Mouse (Mus musculus): ENCODE results near the gene Fancg.

Fancg gene

GRCm38 (mm10) chr4:43010161-43011038, at the start of gene Fancg:
Gene Fancg (minus strand): TSS chr4:43010506.
- DNase-seq (ENCODE audit: low read depth, low spot score), result peak; percentile 93

DNA sequence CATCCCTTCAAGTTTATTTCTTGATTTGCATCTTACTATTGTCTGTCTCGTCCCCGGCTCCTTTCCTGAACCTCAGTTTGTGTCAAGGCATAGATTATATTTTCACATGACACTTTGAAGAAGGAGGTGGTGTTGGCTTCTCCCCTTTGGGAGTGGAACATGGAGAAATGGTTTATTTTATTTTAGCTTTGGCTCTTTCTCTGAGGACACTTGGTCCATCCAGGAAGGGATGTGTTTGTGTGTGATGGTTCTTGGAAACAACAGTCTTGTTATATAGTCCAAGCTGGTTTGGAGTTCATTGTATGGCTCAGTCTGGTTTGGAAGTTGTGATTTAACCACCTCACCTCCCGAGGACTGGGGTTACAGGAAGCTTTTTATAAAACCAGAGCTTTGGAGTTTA, 49.4 kb upstream of the Fancg start:
- DNase-seq (ENCODE audit: low read depth, low spot score), result no peak

DNA sequence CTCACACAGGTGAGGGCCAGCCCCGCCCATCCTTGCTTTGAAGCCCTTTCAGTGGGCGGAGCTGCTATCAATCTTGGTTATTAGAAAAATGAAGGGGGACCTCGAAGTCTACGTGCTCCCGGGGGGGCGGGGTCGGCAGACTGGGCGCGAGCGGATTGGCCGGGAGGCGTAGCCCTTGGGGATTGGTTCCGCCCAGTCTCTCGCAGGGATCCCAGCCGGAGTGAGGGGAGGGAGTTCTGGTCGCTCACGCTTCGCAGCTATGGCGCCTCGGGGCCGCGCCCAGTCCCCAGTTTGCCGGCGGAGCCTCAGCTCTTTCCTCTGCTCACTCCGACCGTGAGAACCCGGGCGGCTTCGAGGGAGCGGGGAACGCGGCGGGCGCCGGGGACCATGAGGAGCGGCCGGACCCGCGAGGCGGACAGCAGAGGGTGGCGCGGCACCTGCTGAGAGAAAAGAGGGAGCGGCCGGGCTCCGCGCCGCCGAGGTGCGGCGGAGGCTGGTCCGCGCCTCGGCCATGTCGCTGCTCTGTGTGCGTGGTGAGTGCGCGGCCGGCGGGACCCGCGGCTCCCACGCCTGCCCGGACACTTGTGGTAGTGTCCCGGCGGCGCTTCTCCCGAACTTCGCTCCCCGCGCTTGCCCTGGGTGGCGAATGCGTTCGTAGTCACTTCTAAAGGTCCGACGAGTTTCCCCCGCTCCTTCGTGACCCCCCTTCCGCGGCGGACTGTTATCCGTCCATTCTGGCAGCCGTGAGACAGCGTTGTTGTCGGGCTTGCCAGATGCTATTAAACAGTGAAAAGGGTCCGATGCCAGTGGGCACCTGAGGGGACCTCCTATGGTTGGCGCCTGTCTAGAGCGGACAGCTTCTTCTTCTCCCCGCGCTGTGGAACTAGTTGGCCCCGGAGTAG, 48.7 kb upstream of the Fancg start, which contains the start of gene Unc13b:
Unc13b (plus strand) TSS at position 201 of the 902 bp plus-strand sequence.
- DNase-seq (ENCODE audit: low read depth, low spot score), result peak; percentile 97

- DNase-seq (ENCODE audit: low read depth, low spot score), result no peak
These were observed 48.1 kb upstream of the Fancg start for GRCm38 (mm10) chr4:43058392-43058752.

DNA sequence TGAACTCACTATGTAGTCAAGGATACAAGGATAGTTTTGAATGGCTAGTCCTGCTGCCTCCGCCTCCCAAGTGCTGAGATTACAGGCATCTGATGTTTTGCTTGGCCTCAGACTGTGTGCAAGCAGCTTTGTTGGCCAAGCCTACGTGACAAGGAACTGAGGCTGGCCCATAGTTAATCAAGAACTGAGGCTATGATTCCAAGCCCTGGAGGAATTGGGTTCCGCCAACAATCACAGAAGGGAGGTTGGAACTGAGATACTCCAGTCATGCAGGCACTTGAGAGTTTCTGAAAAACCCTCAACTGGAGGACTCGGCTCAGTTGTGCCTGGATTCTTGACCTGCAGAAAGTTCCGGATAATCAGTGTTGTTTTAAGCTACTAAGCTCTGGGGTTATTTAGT, 47.3 kb upstream of the Fancg start:
- no peak for DNase-seq (ENCODE audit: low read depth, low spot score)

DNA sequence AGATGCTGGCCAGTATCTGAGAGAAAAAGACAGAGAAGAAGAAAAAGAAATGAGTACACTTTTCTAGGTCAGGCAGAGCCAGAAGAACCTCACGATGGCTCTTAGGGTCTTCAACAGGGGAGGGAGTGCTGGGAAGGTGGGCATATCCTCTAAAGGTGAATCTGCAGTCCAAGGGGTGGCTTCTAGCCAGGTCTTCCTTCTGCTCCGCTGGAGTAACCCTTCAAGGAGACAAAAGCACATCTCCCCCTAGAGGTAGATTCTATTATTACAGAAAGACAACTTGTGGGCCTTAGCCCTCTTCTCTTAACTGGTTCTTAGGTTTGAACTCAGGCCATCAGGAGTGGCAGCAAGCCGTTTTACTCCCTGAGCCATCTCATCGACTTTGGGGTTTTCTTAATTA, 42.3 kb upstream of the Fancg start:
- peak; percentile 86 for DNase-seq (ENCODE audit: low read depth, low spot score)

DNA sequence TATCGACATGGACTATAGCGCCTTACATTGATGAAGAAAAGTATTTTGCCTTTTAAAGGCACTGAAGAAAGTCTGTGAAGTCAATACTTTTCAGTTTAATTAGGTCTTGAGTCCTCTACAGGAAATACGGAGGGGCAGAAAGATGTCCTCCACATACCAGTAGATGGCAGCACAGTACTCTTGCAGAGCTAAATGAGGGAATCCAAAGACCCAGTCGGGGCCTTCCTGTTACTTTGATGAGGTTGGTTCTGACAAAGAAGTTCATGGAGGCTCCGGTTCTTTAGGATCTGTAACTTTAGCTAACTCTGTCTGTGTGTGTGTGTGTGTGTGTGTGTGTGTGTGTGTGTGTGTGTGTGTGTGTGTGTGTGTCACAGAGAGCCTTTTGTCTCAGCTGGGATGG, 36.9 kb upstream of the Fancg start:
- DNase-seq (ENCODE audit: low read depth, low spot score), result peak; percentile 91

GRCm38 (mm10) chr4:43046607-43047006, 36.3 kb upstream of the Fancg start:
- DNase-seq (ENCODE audit: low read depth, low spot score), result no peak

- peak; percentile 99 for DNase-seq (ENCODE audit: low read depth, low spot score)
These were observed 35.5 kb upstream of the Fancg start, which contains the start of gene Fam214b for GRCm38 (mm10) chr4:43045659-43046302. Gene Fam214b (minus strand): TSS chr4:43046220.

- DNase-seq (ENCODE audit: low read depth, low spot score), result no peak
These were observed 35.0 kb upstream of the Fancg start for GRCm38 (mm10) chr4:43045285-43045658.

DNA sequence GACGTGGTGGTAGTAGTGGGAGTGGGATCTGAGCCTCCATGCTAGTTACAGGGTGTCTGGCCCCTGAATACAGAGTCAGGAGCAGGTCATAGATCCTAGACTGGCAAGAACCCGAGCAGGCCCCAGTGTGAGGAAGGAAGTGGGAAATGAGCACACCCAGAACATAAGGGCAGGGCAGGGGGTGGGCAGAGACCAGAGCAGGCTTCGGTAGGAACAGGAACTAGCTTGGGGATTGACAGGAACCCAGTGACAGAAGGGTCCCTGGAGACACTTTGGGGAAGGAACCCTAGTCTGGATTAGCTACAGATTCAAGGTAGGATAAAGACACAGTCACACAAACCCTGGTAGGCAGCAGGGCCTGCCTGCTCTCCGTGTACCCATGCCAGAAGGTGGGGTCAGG, 34.4 kb upstream of the Fancg start:
- peak; percentile 28 for DNase-seq (ENCODE audit: low read depth, low spot score)

GRCm38 (mm10) chr4:43043644-43044357, 33.5 kb upstream of the Fancg start:
- peak; percentile 97 for DNase-seq (ENCODE audit: low read depth, low spot score)

DNA sequence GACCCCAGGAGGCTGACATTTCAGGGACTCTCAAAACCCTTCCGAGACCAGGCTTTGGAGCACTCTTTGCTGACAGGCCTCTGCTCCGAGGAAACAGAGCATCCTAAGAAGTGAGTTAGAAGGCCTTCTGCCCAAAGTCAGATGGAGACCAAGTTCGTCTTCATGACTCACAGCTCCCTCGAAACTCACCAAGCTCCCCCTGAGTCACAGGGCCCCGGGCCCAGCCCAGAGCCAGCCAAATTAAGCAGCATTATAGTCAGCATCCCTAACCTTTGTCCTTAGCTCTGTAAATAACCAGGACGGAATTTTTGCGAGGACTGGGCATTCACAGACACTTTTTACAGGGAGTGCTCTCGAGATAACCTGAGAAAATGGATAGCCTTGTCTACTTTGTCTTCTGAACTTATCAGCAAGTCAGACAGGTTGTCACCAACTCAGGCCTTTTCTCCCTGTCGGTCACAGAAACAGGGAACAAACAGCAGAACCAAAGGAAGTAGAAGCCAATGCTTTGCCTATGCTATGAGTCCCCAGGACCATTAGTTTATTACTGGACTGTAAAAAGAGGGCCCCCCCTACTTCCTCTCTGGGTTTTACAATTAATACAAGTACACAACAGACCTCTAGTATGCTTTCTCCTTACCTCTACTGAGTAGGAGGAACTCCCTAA, 30.7 kb upstream of the Fancg start:
- DNase-seq (ENCODE audit: low read depth, low spot score), result no peak

GRCm38 (mm10) chr4:43040114-43040572, 29.8 kb upstream of the Fancg start:
- DNase-seq (ENCODE audit: low read depth, low spot score), result peak; percentile 99

DNA sequence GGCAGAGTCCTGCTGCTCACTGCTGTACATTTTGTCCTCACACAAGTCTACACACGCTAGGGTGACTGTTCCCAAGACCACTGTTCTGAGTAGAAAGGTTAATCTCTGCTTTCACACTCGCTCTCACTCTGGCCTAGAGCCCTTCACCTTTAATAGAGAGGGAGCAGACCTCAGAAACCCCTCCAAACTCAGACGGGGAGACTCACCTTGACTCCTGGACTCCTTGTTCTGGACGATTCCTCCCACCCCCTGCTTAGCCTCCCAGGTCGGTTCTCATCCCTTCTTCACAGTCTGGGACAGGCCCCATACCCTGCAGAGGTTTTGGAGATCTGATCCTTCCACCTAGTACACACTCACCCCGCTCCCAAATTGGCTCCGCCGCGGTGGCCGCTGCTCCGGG, 29.3 kb upstream of the Fancg start:
- no peak for DNase-seq (ENCODE audit: low read depth, low spot score)

DNA sequence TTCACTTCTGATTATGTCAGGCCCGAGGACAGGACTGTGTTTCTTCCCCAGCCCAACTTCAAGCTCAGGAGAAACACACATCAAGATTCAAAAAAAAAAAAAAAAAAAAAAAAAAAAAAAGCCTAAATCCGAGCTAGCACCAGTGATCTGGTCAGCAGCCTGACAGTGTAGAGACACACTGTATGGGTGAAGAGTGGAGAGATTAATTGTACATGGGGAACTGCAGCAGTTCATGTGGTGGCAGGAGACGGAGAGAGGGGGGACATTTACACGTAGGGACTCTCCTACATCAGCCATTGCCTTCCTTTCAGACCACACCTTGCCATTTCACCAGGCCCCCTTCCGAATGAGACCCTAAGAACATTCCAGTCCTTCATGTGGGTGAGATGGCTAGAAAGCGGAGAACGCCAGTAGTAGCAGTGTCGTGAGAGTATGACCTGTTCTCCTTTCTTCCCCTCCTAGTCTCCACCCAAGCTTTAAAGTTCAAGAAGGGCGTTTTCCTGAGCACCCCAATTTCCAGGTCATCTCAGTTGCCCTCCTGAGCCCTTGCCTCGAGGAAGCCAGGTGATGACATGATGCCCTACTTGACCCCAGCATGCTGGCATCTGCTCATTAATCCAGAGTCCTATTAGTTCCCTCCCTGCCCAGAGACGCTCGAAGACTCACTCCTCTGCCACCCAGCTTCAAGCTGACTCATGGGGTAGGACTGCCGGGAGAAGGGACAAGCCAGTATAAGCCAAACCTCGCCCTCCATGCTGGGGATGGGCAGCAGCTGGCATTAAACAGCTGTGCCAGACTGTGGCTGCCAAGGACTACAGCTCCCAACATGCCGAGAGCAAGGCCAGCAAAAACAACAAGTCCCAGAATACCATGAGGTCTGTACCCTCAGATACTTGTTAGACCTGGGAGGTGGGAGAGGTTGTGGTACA, 28.5 kb upstream of the Fancg start:
- no peak for DNase-seq (ENCODE audit: low read depth, low spot score)

- DNase-seq (ENCODE audit: low read depth, low spot score), result no peak
These were observed 27.7 kb upstream of the Fancg start for GRCm38 (mm10) chr4:43037860-43038566.

DNA sequence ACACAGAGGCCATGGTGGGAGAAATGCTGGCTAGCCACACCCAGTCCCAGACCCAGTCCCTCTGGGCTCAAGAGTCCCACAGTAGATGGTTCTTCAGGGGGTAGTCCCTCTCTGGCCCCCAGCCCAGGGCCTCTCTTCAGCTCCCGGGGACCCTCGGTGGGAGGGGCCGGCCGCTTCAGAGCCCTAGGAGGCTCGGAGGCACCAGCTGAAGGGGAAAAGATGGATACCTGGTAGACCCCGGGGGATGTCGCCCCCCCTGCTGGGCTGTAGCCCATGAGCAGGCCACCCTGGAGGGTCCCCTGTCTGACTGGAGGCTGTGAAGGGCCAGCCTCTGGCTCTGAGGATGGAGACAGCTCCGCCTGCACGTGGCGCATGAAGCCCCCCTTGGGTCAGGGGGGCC, 26.1 kb upstream of the Fancg start:
- no peak for DNase-seq (ENCODE audit: low read depth, low spot score)

DNA sequence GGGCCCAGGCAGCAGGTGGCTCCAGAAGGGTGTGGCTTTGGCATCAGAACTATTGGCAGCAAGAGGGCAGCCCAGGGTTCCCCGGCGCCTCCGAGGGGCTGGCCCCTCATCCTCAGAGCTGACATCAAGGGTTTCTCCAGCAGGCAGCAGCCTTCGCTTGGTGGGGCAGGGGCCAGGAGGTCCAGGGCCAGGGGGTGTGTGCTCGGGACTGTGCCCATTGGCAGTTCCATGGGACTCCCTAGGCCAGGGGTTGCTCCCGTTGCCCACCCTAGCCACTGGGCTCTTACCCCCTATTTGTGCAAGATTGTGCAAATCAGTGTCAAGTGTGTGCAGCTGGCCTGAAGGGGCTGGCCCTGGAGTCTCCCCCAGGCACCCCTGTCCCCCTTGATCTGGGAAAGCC, 25.5 kb upstream of the Fancg start:
- DNase-seq (ENCODE audit: low read depth, low spot score), result no peak
